Mouse (Mus musculus) CH12.LX (cell line): Measurements from ENCODE around the gene Dusp23. TPM values are rescaled to one million over a fixed set of nuclear protein-coding genes. Genes with fewer than 3 reads are reported as not detected.

ENCODE experiments used
- DNase-seq: peaks from one replicate; pipeline ENCODE4 v3.0.0-alpha.2; 2013; ENCODE audit errors: extremely low read depth
- H3K27ac ChIP-seq: 2 replicates; pipeline ENCODE4 v1.5.1; 2012; ENCODE audit warnings: low read depth, mild to moderate bottlenecking, control low read depth, moderate library complexity; ENCODE audit not compliant: insufficient read depth
- H3K27me3 ChIP-seq: replicated peaks from 2 replicates; pipeline ENCODE3; 2012; ENCODE audit warnings: inconsistent platforms
- H3K36me3 ChIP-seq, 2 experiments: replicated peaks in 1 of 2; 2 replicates each; pipeline versions ENCODE3 to v1.6.1; 2012; ENCODE audit warnings: inconsistent platforms in 1 of 2, low read length in 1 of 2, mild to moderate bottlenecking in 1 of 2, mixed read lengths in 1 of 2, moderate library complexity in 1 of 2; ENCODE audit not compliant: control insufficient read depth in 1 of 2, insufficient read depth in 1 of 2
- H3K4me1 ChIP-seq, 2 experiments: 2 replicates each; pipeline ENCODE4 v1.6.1; 2012; ENCODE audit warnings: inconsistent platforms in 1 of 2, moderate library complexity in 1 of 2; ENCODE audit not compliant: insufficient read depth in 2 of 2, control insufficient read depth in 1 of 2
- H3K4me2 ChIP-seq: 2 replicates; pipeline ENCODE4 v1.6.1; 2012; ENCODE audit warnings: low read depth, mild to moderate bottlenecking, control low read depth; ENCODE audit not compliant: poor library complexity, insufficient read depth, severe bottlenecking
- H3K4me3 ChIP-seq, 3 experiments: fragments of 150-350 bp in 1 of 3; sonication (generic) in 1 of 3; replicated peaks in 1 of 3; 2 replicates each; pipeline versions ENCODE3 to v1.5.1; 2011 to 2012; ENCODE audit warnings: low read depth in 2 of 3, low read length in 2 of 3, mild to moderate bottlenecking in 2 of 3, moderate library complexity in 2 of 3, control low read depth in 1 of 3, improper control_type of control experiment in 1 of 3, inconsistent platforms in 1 of 3, mixed read lengths in 1 of 3; ENCODE audit not compliant: poor library complexity in 1 of 3
- H3K79me2 ChIP-seq: replicated peaks from 2 replicates; pipeline ENCODE4 v1.6.1; 2012; ENCODE audit warnings: mild to moderate bottlenecking, moderate library complexity; ENCODE audit not compliant: control insufficient read depth, poor library complexity, insufficient read depth, severe bottlenecking; ENCODE audit errors: extremely low read depth
- H3K9ac ChIP-seq: 2 replicates; pipeline ENCODE4 v1.6.1; 2012; ENCODE audit warnings: low read depth, mild to moderate bottlenecking, control low read depth, moderate library complexity; ENCODE audit not compliant: insufficient read depth
- H3K9me3 ChIP-seq: replicated peaks from 2 replicates; pipeline ENCODE3; 2012; ENCODE audit warnings: low read length, inconsistent platforms, mixed read lengths
- CHD1 ChIP-seq: IDR thresholded peaks from 2 replicates; pipeline ENCODE4 v1.6.1; 2012; ENCODE audit warnings: low read depth, low read length, improper control_type of control experiment, inconsistent platforms
- ELF1 ChIP-seq: IDR thresholded peaks from 2 replicates; pipeline ENCODE4 v1.6.1; 2014; ENCODE audit warnings: low read depth, mild to moderate bottlenecking, inconsistent platforms, low read length, improper control_type of control experiment
- EP300 ChIP-seq: IDR thresholded peaks from 2 replicates; pipeline ENCODE4 v1.6.1; 2011; ENCODE audit warnings: low read length, improper control_type of control experiment
- ETS1 ChIP-seq: conservative IDR thresholded peaks from 2 replicates; pipeline ENCODE4 v1.6.1; 2012; ENCODE audit warnings: low read depth, mild to moderate bottlenecking, inconsistent platforms, low read length, improper control_type of control experiment, moderate library complexity
- HCFC1 ChIP-seq: IDR thresholded peaks from 2 replicates; pipeline ENCODE4 v1.6.1; 2012; ENCODE audit warnings: low read depth, mild to moderate bottlenecking, inconsistent platforms, low read length, improper control_type of control experiment
- IRF4 ChIP-seq: IDR thresholded peaks from 2 replicates; pipeline ENCODE4 v1.6.1; 2014; ENCODE audit warnings: low read depth, mild to moderate bottlenecking, inconsistent platforms, low read length, improper control_type of control experiment
- JUN ChIP-seq: IDR thresholded peaks from 2 replicates; pipeline ENCODE4 v1.6.1; 2011; ENCODE audit warnings: low read depth, mild to moderate bottlenecking, low read length, improper control_type of control experiment, moderate library complexity; ENCODE audit not compliant: insufficient read depth
- JUND ChIP-seq: conservative IDR thresholded peaks from 2 replicates; pipeline ENCODE4 v1.6.1; 2011; ENCODE audit warnings: low read depth, low read length, improper control_type of control experiment
- MAFK ChIP-seq: IDR thresholded peaks from 2 replicates; pipeline ENCODE4 v1.6.1; 2011; ENCODE audit warnings: low read length, improper control_type of control experiment; ENCODE audit not compliant: insufficient replicate concordance
- MYC ChIP-seq: IDR thresholded peaks from 2 replicates; pipeline ENCODE4 v1.6.1; 2011; ENCODE audit warnings: low read depth, mild to moderate bottlenecking, improper control_type of control experiment, low read length
- NELFE ChIP-seq: IDR thresholded peaks from 2 replicates; pipeline ENCODE4 v1.6.1; 2011; ENCODE audit warnings: low read depth, low read length, improper control_type of control experiment
- NRF1 ChIP-seq: IDR thresholded peaks from 2 replicates; pipeline ENCODE4 v1.6.1; 2014; ENCODE audit warnings: low read depth, mild to moderate bottlenecking, inconsistent platforms, low read length, improper control_type of control experiment, moderate library complexity
- PAX5 ChIP-seq: IDR thresholded peaks from 2 replicates; pipeline ENCODE4 v1.6.1; 2012; ENCODE audit warnings: low read length, inconsistent platforms, mixed read lengths
- POLR2A ChIP-seq: IDR thresholded peaks from 2 replicates; pipeline ENCODE4 v1.6.1; 2011; ENCODE audit warnings: low read depth, mild to moderate bottlenecking, improper control_type of control experiment, low read length
- RAD21 ChIP-seq: IDR thresholded peaks from 2 replicates; pipeline ENCODE4 v1.6.1; 2011; ENCODE audit warnings: low read depth, mild to moderate bottlenecking, low read length, improper control_type of control experiment, moderate library complexity
- RCOR1 ChIP-seq: conservative IDR thresholded peaks from 2 replicates; pipeline ENCODE4 v1.6.1; 2012; ENCODE audit warnings: low read depth, mild to moderate bottlenecking, inconsistent platforms, low read length, improper control_type of control experiment
- TBP ChIP-seq: conservative IDR thresholded peaks from 2 replicates; pipeline ENCODE4 v1.6.1; 2011; ENCODE audit warnings: low read depth, low read length, improper control_type of control experiment
- UBTF ChIP-seq: IDR thresholded peaks from 2 replicates; pipeline ENCODE4 v1.6.1; 2012; ENCODE audit warnings: low read depth, mild to moderate bottlenecking, inconsistent platforms, low read length, improper control_type of control experiment, moderate library complexity
- ZKSCAN1 ChIP-seq: IDR thresholded peaks from 2 replicates; pipeline ENCODE4 v1.6.1; 2012; ENCODE audit warnings: low read depth, inconsistent platforms, low read length, improper control_type of control experiment, borderline replicate concordance
- ZNF384 ChIP-seq: IDR thresholded peaks from 2 replicates; pipeline ENCODE4 v1.6.1; 2012; ENCODE audit warnings: low read depth, low read length, improper control_type of control experiment, inconsistent platforms
- dilution Hi-C: fragments of 300-500 bp; cut with MboI; formaldehyde crosslinking; loops from 2 replicates; pipeline ENCODE4 v1.14.3; 2020; ENCODE audit warnings: low sequenced_read_pairs; ENCODE audit not compliant: extremely low pct_unique_long_range_greater_than_20kb, extremely low pct_ligation_motif_present
- in situ Hi-C: fragments of 300-500 bp; cut with MboI; formaldehyde crosslinking; loops from 3 replicates; pipeline ENCODE4 v1.14.3; 2019; ENCODE audit warnings: low sequenced_read_pairs, low pct_ligation_motif_present, low pct_unique_long_range_greater_than_20kb, mixed read lengths
- polyA plus RNA-seq: library from polyadenylated mRNA; unstranded; fragments of >175 nt; gene quantifications from 2 replicates; pipeline ENCODE4 v1.2.1, GENCODE M21; 2012; ENCODE audit warnings: low read depth; ENCODE audit not compliant: insufficient read length
- total RNA-seq, 2 experiments: library from RNA; depleted of rRNA; stranded (reverse); fragments of 300-350 nt in 1 of 2; fragments of >200 nt in 1 of 2; gene quantifications; 2 replicates each; pipeline ENCODE4 v1.2.3; 2012 to 2014

Gene Dusp23
- total and polyA plus RNA-seq, 3 experiments, result 0.30 to 1.7 (median 0.85) TPM

- in situ Hi-C loops (loop anchor here (25.0 kb wide), 1 partner anchor 751 kb away; no protein-coding TSS in a partner anchor), dilution Hi-C loops (no loop called here)
- H3K9ac ChIP-seq, result no peak overlapping the region
- H3K36me3 ChIP-seq, result no peaks in the 10 kb centered on the region
- H3K27ac ChIP-seq, result no peak overlapping the region
- H3K9me3 ChIP-seq, result peaks cover 3% of the 10 kb centered on the region
- H3K79me2 ChIP-seq, result no peaks in the 10 kb centered on the region
- H3K27me3 ChIP-seq, result no peaks in the 10 kb centered on the region
- H3K4me1 ChIP-seq, result no peaks in the 10 kb centered on the region
- TF ChIP-seq IRF4 (no peak), CHD1 (no peak), MYC (no peak), HCFC1 (no peak), ETS1 (no peak), MAFK (no peak), RAD21 (no peak), UBTF (no peak), EP300 (no peak), JUND (no peak), NELFE (no peak), RCOR1 (no peak)
- no peak overlapping the region for H3K4me3 ChIP-seq
- no peak overlapping the region for H3K4me2 ChIP-seq
- no peak for DNase-seq
These were observed 3.5 kb upstream of the Dusp23 start for GRCm38 (mm10) chr1:172636266-172636665.

GRCm38 (mm10) chr1:172635258-172635657 is 2.5 kb upstream of the Dusp23 start:
- Histone ChIP-seq H3K9ac (no peak overlapping the region), H3K4me3 (no peak overlapping the region), H3K27me3 (no peaks in the 10 kb centered on the region), H3K36me3 (no peaks in the 10 kb centered on the region), H3K4me1 (no peaks in the 10 kb centered on the region), H3K4me2 (no peak overlapping the region), H3K79me2 (no peaks in the 10 kb centered on the region), H3K27ac (no peak overlapping the region), H3K9me3 (peaks cover 3% of the 10 kb centered on the region)
- DNase-seq, result no peak
- in situ Hi-C loops, result loop anchor here (25.0 kb wide), 1 partner anchor 752 kb away; no protein-coding TSS in a partner anchor
- dilution Hi-C loops, result no loop called here
- TF ChIP-seq TBP (no peak), UBTF (no peak), ZNF384 (no peak), ZKSCAN1 (no peak), ELF1 (no peak), PAX5 (no peak), RAD21 (no peak), RCOR1 (no peak), IRF4 (no peak), NRF1 (no peak), JUN (no peak), POLR2A (no peak)
